8 mouse cellular contexts compared by ENCODE assay signal in genomic region chr7:100591522-100591852, GRCm38 (mm10). TPM values are rescaled to one million over a fixed set of nuclear protein-coding genes. Genes with fewer than 3 reads are reported as not detected.
DNase-seq lines count a peak whose midpoint lies in the region; ATAC-seq and TF ChIP-seq lines count a peak whose summit lies in the region.

No protein-coding gene starts in this region.

- H3K4me2 ChIP-seq in heart, embryonic 15.5 days = peak overlapping the region; percentile 63
- peak overlapping the region; percentile 50 for H3K4me2 ChIP-seq in hindbrain, embryonic 11.5 days (replicated peaks; ENCODE audit: low read depth, low read length)

- H3K4me1 ChIP-seq in heart, embryonic 15.5 days (replicated peaks) = peaks cover 2% of the 10 kb centered on the region; the same call in 1 of the 2 replicates
- peaks cover 14% of the 10 kb centered on the region for H3K4me1 ChIP-seq in G1E (ENCODE audit: insufficient read depth, low read depth, low read length)
- no peaks in the 10 kb centered on the region for H3K4me1 ChIP-seq in hindbrain, embryonic 11.5 days (replicated peaks; ENCODE audit: control insufficient read depth, insufficient read depth, low read length)
- peaks cover 14% of the 10 kb centered on the region; the same call in 1 of the 2 replicates for H3K4me1 ChIP-seq in midbrain, embryonic 10.5 days

- no peak for DNase-seq in heart, adult 8-10 months (ENCODE audit: low spot score)
- no peak for DNase-seq in G1E (ENCODE audit: low spot score)
- no peak for DNase-seq in hindbrain, embryonic 11.5 days (ENCODE audit: low spot score)
- no peak for DNase-seq in midbrain, embryonic 10.5 days (ENCODE audit: low spot score)
- DNase-seq in left cerebral cortex, adult 11 months (ENCODE audit: low spot score) = no peak
- DNase-seq in right cerebral cortex, postnatal 25 days = no peak
- no peak for DNase-seq in adrenal gland, adult 18-20 months (ENCODE audit: low spot score in 2 of 2)

- ATAC-seq in heart, embryonic 15.5 days (replicated peaks; ENCODE audit: insufficient number of reproducible peaks, insufficient read depth, low FRiP score, low read depth) = no peak
- no peak for ATAC-seq in G1E (ENCODE audit: extremely low read depth, insufficient number of reproducible peaks, low FRiP score, poor library complexity, severe bottlenecking)
- ATAC-seq in hindbrain, embryonic 11.5 days (ENCODE audit: low FRiP score) = no peak

- H3K9ac ChIP-seq in heart, embryonic 15.5 days = peak overlapping the region; percentile 65
- peak overlapping the region; percentile 75 for H3K9ac ChIP-seq in hindbrain, embryonic 11.5 days (ENCODE audit: low read depth, low read length)

- peak overlapping the region; percentile 95 for H3K27ac ChIP-seq in heart, embryonic 15.5 days
- no peak overlapping the region; the same call in 1 of the 2 replicates for H3K27ac ChIP-seq in hindbrain, embryonic 11.5 days (ENCODE audit: low read depth, low read length)
- H3K27ac ChIP-seq in midbrain, embryonic 10.5 days (replicated peaks) = peak overlapping the region; percentile 90

- no peaks in the 10 kb centered on the region for H3K9me3 ChIP-seq in heart, embryonic 15.5 days (replicated peaks)
- no peaks in the 10 kb centered on the region for H3K9me3 ChIP-seq in G1E (replicated peaks)
- no peaks in the 10 kb centered on the region for H3K9me3 ChIP-seq in hindbrain, embryonic 11.5 days (ENCODE audit: control insufficient read depth, low read length)
- no peaks in the 10 kb centered on the region for H3K9me3 ChIP-seq in midbrain, embryonic 10.5 days (replicated peaks)

- 6% methylated on average over 2 of the region's 2 CpGs for WGBS in heart, embryonic 15.5 days
- 10% methylated on average over 2 of the region's 2 CpGs for WGBS in hindbrain, embryonic 11.5 days
- WGBS in midbrain, embryonic 10.5 days = 10% methylated on average over 2 of the region's 2 CpGs

- H3K4me3 ChIP-seq in heart, embryonic 15.5 days = peak overlapping the region; percentile 64
- peak overlapping the region; percentile 75; the same call in 1 of the 2 replicates for H3K4me3 ChIP-seq in G1E (ENCODE audit: low read depth, low read length)
- peak overlapping the region; percentile 49 for H3K4me3 ChIP-seq in hindbrain, embryonic 11.5 days (ENCODE audit: low read depth, low read length)
- H3K4me3 ChIP-seq in midbrain, embryonic 10.5 days = peak overlapping the region; percentile 61

- H3K36me3 ChIP-seq in heart, embryonic 15.5 days = no peaks in the 10 kb centered on the region
- no peaks in the 10 kb centered on the region for H3K36me3 ChIP-seq in G1E (replicated peaks)
- H3K36me3 ChIP-seq in hindbrain, embryonic 11.5 days (ENCODE audit: control insufficient read depth, insufficient read depth, low read length) = no peaks in the 10 kb centered on the region
- H3K36me3 ChIP-seq in midbrain, embryonic 10.5 days = no peaks in the 10 kb centered on the region

- H3K27me3 ChIP-seq in heart, embryonic 15.5 days = no peaks in the 10 kb centered on the region
- no peaks in the 10 kb centered on the region for H3K27me3 ChIP-seq in G1E (ENCODE audit: insufficient read depth, low read length)
- no peaks in the 10 kb centered on the region for H3K27me3 ChIP-seq in hindbrain, embryonic 11.5 days (ENCODE audit: control insufficient read depth, insufficient read depth, low read length)
- H3K27me3 ChIP-seq in midbrain, embryonic 10.5 days (ENCODE audit: low read depth, poor library complexity, severe bottlenecking) = no peaks in the 10 kb centered on the region

- TF ChIP-seq CTCF in G1E (IDR thresholded peaks at IDR 0.05; ENCODE audit: low read depth, low read length) = no peak

RNA-seq across cellular contexts. Expression of gene Rab6a, which starts 15.7 kb away (rescaled TPM):
- polyA plus RNA-seq in heart, embryonic 15.5 days (2015; fragmentation: Nextera tagmentation; extraction: Ambion mirVana) = 85.1 and 85.5 TPM in 2 replicates
- total RNA-seq in heart, adult 8-10 months (2022) = 10 to 100 TPM; 60.7 to 63.9 (median 62.5) TPM
- 97.7 and 112 TPM in 2 replicates for total RNA-seq in G1E (2014; fragmentation: Nextera tagmentation)
- 71.9 and 89.2 TPM in 2 replicates for total RNA-seq in G1E (2017)
- 18.8 and 29.6 TPM in 2 replicates for polyA plus RNA-seq in G1E (2012)
- 192 and 212 TPM in 2 replicates for polyA plus RNA-seq in hindbrain, embryonic 11.5 days (2014; fragmentation: Nextera tagmentation; extraction: Ambion mirVana)
- 98.2 and 105 TPM in 2 replicates for polyA plus RNA-seq in midbrain, embryonic 10.5 days (2016; fragmentation: Nextera tagmentation; extraction: Ambion mirVana)
- 10 to 100 TPM; 81.1 to 81.4 TPM for total RNA-seq in adrenal gland, adult 18-20 months (2021)

RNA-seq across cellular contexts. Expression of gene Mrpl48, which starts 16.6 kb away (rescaled TPM):
- polyA plus RNA-seq in heart, embryonic 15.5 days (2015; fragmentation: Nextera tagmentation; extraction: Ambion mirVana) = 72.2 and 89.3 TPM in 2 replicates
- total RNA-seq in heart, adult 8-10 months (2022) = 10 to 100 TPM; 69.4 to 78.5 (median 76.5) TPM
- 19.4 and 21.4 TPM in 2 replicates for total RNA-seq in G1E (2014; fragmentation: Nextera tagmentation)
- 41.9 and 46.0 TPM in 2 replicates for total RNA-seq in G1E (2017)
- polyA plus RNA-seq in G1E (2012) = 1.3 and 1.7 TPM in 2 replicates
- polyA plus RNA-seq in hindbrain, embryonic 11.5 days (2014; fragmentation: Nextera tagmentation; extraction: Ambion mirVana) = 62.9 and 73.1 TPM in 2 replicates
- 63.2 and 68.9 TPM in 2 replicates for polyA plus RNA-seq in midbrain, embryonic 10.5 days (2016; fragmentation: Nextera tagmentation; extraction: Ambion mirVana)
- total RNA-seq in adrenal gland, adult 18-20 months (2021) = 10 to 100 TPM; 53.7 to 73.3 TPM

RNA-seq across cellular contexts. Expression of gene Coa4, which starts 54.6 kb away (rescaled TPM):
- polyA plus RNA-seq in heart, embryonic 15.5 days (2015; fragmentation: Nextera tagmentation; extraction: Ambion mirVana) = 20.3 and 21.1 TPM in 2 replicates
- total RNA-seq in heart, adult 8-10 months (2022) = 10 to 100 TPM; 14.3 to 19.9 (median 17.6) TPM
- total RNA-seq in G1E (2014; fragmentation: Nextera tagmentation) (15.4 and 20.0 TPM in 2 replicates), G1E (2017) (21.9 and 22.0 TPM in 2 replicates)
- polyA plus RNA-seq in G1E (2012) = 9.1 and 9.6 TPM in 2 replicates
- 20.6 and 22.8 TPM in 2 replicates for polyA plus RNA-seq in hindbrain, embryonic 11.5 days (2014; fragmentation: Nextera tagmentation; extraction: Ambion mirVana)
- 22.0 and 22.8 TPM in 2 replicates for polyA plus RNA-seq in midbrain, embryonic 10.5 days (2016; fragmentation: Nextera tagmentation; extraction: Ambion mirVana)
- total RNA-seq in adrenal gland, adult 18-20 months (2021) = 10 to 100 TPM in 1 of 2 experiments, 1 to 10 TPM in 1; 8.6 to 13.2 TPM

Comparison
In these comparisons a context has a peak if more than half of its experiments do, and no peak if none do; other contexts are left out.
1. RNA of gene Mrpl48, which starts 16.6 kb away (polyA plus RNA-seq): 72.2 to 89.3 TPM in heart, embryonic 15.5 days, 62.9 to 73.1 TPM in hindbrain, embryonic 11.5 days and 63.2 to 68.9 TPM in midbrain, embryonic 10.5 days; 1.3 to 1.7 TPM in G1E; every median in the first group is over 10 times any median in the second.
2. Peak in every context shown above with its lines, with median percentiles within 50 percentile points of each other: H3K4me3 ChIP-seq.